Mouse (Mus musculus): ENCODE measurements around the gene Draxin. TPM values are rescaled to one million over a fixed set of nuclear protein-coding genes. Genes with fewer than 3 reads are reported as not detected.
A peak's percentile ranks its signal among the peaks of the same experiment; 100 is the strongest.

The Draxin gene
- total and polyA plus RNA-seq, 3 experiments, result 0.04 TPM; not detected in 2

GRCm38 (mm10) chr4:148117392-148117791 is 13.1 kb downstream of the Draxin start:
- in situ Hi-C loops (cut with MboI; ENCODE audit: low pct_ligation_motif_present, low pct_unique_long_range_greater_than_20kb, low sequenced_read_pairs) (loop anchor here (5.0 kb wide), 1 partner anchor 35 kb away; the partner anchor contains the start of gene Fbxo6), dilution Hi-C loops (cut with MboI; ENCODE audit: extremely low pct_ligation_motif_present, extremely low pct_unique_long_range_greater_than_20kb, low sequenced_read_pairs) (no loop called here)
- DNase-seq (ENCODE audit: extremely low read depth), result no peak
- Histone ChIP-seq H3K9me3 (replicated peaks; ENCODE audit: low read length) (peaks cover 8% of the 10 kb centered on the region), H3K27me3 (replicated peaks) (peaks cover 61% of the 10 kb centered on the region), H3K4me3 (replicated peaks in 1 of 3; ENCODE audit: low read depth in 2 of 3, low read length in 2 of 3, poor library complexity in 1 of 3) (no peak overlapping the region), H3K9ac (ENCODE audit: insufficient read depth, low read depth) (no peak overlapping the region), H3K36me3 (replicated peaks in 1 of 2; ENCODE audit: control insufficient read depth in 1 of 2, insufficient read depth in 1 of 2, low read length in 1 of 2) (no peaks in the 10 kb centered on the region), H3K4me2 (ENCODE audit: insufficient read depth, low read depth, poor library complexity, severe bottlenecking) (no peak overlapping the region), H3K4me1 (ENCODE audit: control insufficient read depth in 1 of 2, insufficient read depth in 2 of 2) (peaks cover 3 to 9% of the 10 kb centered on the region in 2 experiments; a peak in 2 of 4 replicates), H3K79me2 (replicated peaks; ENCODE audit: control insufficient read depth, extremely low read depth, insufficient read depth, poor library complexity, severe bottlenecking) (no peaks in the 10 kb centered on the region), H3K27ac (ENCODE audit: insufficient read depth, low read depth) (no peak overlapping the region)
- TF ChIP-seq CTCF (conservative IDR thresholded peaks at IDR 0.05 in 1 of 2, IDR thresholded peaks at IDR 0.05 in 1 of 2; ENCODE audit: low read depth in 2 of 2, low read length in 2 of 2) (peak; percentile 33 to 38; a peak in 2 of 4 replicates), POLR2AphosphoS2 (IDR thresholded peaks at IDR 0.05; ENCODE audit: low read depth, low read length) (no peak)

GRCm38 (mm10) chr4:148116657-148117056 is 13.8 kb downstream of the Draxin start:
- dilution Hi-C loops (cut with MboI; ENCODE audit: extremely low pct_ligation_motif_present, extremely low pct_unique_long_range_greater_than_20kb, low sequenced_read_pairs), result no loop called here

GRCm38 (mm10) chr4:148115467-148115866 is 15.0 kb downstream of the Draxin start:
- dilution Hi-C loops (cut with MboI; ENCODE audit: extremely low pct_ligation_motif_present, extremely low pct_unique_long_range_greater_than_20kb, low sequenced_read_pairs) (no loop called here), in situ Hi-C loops (cut with MboI; ENCODE audit: low pct_ligation_motif_present, low pct_unique_long_range_greater_than_20kb, low sequenced_read_pairs) (loop anchor here (5.0 kb wide), 1 partner anchor 37 kb away; the partner anchor contains the start of gene Fbxo6)
- Histone ChIP-seq H3K4me2 (ENCODE audit: insufficient read depth, low read depth, poor library complexity, severe bottlenecking) (peak overlapping the region; percentile 18; the same call in 1 of the 2 replicates), H3K9me3 (replicated peaks; ENCODE audit: low read length) (peaks cover 8% of the 10 kb centered on the region), H3K27ac (ENCODE audit: insufficient read depth, low read depth) (no peak overlapping the region), H3K4me3 (replicated peaks in 1 of 3; ENCODE audit: low read depth in 2 of 3, low read length in 2 of 3, poor library complexity in 1 of 3) (no peak overlapping the region), H3K4me1 (ENCODE audit: control insufficient read depth in 1 of 2, insufficient read depth in 2 of 2) (peaks cover 3 to 9% of the 10 kb centered on the region in 2 experiments; a peak in 2 of 4 replicates), H3K79me2 (replicated peaks; ENCODE audit: control insufficient read depth, extremely low read depth, insufficient read depth, poor library complexity, severe bottlenecking) (no peaks in the 10 kb centered on the region), H3K36me3 (replicated peaks in 1 of 2; ENCODE audit: control insufficient read depth in 1 of 2, insufficient read depth in 1 of 2, low read length in 1 of 2) (no peaks in the 10 kb centered on the region), H3K9ac (ENCODE audit: insufficient read depth, low read depth) (no peak overlapping the region; the same call in 1 of the 2 replicates), H3K27me3 (replicated peaks) (peaks cover 57% of the 10 kb centered on the region)
- TF ChIP-seq MYC (IDR thresholded peaks at IDR 0.05; ENCODE audit: low read depth, low read length), result no peak
- no peak for TF ChIP-seq SIN3A (IDR thresholded peaks at IDR 0.05; ENCODE audit: low read length)
- no peak for TF ChIP-seq CHD2 (IDR thresholded peaks at IDR 0.05; ENCODE audit: low read length)
- TF ChIP-seq MXI1 (IDR thresholded peaks at IDR 0.05; ENCODE audit: low read depth, low read length), result no peak
- TF ChIP-seq RCOR1 (conservative IDR thresholded peaks at IDR 0.05; ENCODE audit: low read depth, low read length), result no peak
- peak in 1 of 2 experiments; percentile 71; a peak in 2 of 4 replicates for TF ChIP-seq CTCF (conservative IDR thresholded peaks at IDR 0.05 in 1 of 2, IDR thresholded peaks at IDR 0.05 in 1 of 2; ENCODE audit: low read depth in 2 of 2, low read length in 2 of 2)
- no peak for TF ChIP-seq GABPA (IDR thresholded peaks at IDR 0.05; ENCODE audit: insufficient replicate concordance, low read depth, low read length)
- no peak for TF ChIP-seq USF1 (IDR thresholded peaks at IDR 0.05; ENCODE audit: low read depth, low read length)
- no peak for TF ChIP-seq ZKSCAN1 (IDR thresholded peaks at IDR 0.05; ENCODE audit: borderline replicate concordance, low read depth, low read length)
- no peak for TF ChIP-seq POLR2AphosphoS2 (IDR thresholded peaks at IDR 0.05; ENCODE audit: low read depth, low read length)
- peak; percentile 15 for TF ChIP-seq RAD21 (IDR thresholded peaks at IDR 0.05; ENCODE audit: low read depth, low read length)
- no peak for TF ChIP-seq ZNF384 (IDR thresholded peaks at IDR 0.05; ENCODE audit: low read depth, low read length)
- TF ChIP-seq SMC3 (IDR thresholded peaks at IDR 0.05; ENCODE audit: low read depth, low read length), result peak; percentile 65
- TF ChIP-seq ZC3H11A (IDR thresholded peaks at IDR 0.05; ENCODE audit: low read depth, low read length), result no peak
- no peak for TF ChIP-seq POLR2A (IDR thresholded peaks at IDR 0.05; ENCODE audit: low read depth, low read length)
- TF ChIP-seq PAX5 (IDR thresholded peaks at IDR 0.05; ENCODE audit: low read length), result no peak
- TF ChIP-seq MAZ (IDR thresholded peaks at IDR 0.05; ENCODE audit: low read depth, low read length), result 0 out of 2 replicates have a peak, but pooled peaks have one; percentile 40
- TF ChIP-seq USF2 (conservative IDR thresholded peaks at IDR 0.05; ENCODE audit: low read depth, low read length), result no peak
- DNase-seq (ENCODE audit: extremely low read depth), result peak; percentile 29

More at GRCm38 (mm10) chr4:148116657-148117056, 13.8 kb downstream of the Draxin start:
- Histone ChIP-seq H3K4me3 (replicated peaks in 1 of 3; ENCODE audit: low read depth in 2 of 3, low read length in 2 of 3, poor library complexity in 1 of 3) (no peak overlapping the region), H3K27me3 (replicated peaks) (peaks cover 60% of the 10 kb centered on the region), H3K27ac (ENCODE audit: insufficient read depth, low read depth) (no peak overlapping the region), H3K4me2 (ENCODE audit: insufficient read depth, low read depth, poor library complexity, severe bottlenecking) (no peak overlapping the region), H3K79me2 (replicated peaks; ENCODE audit: control insufficient read depth, extremely low read depth, insufficient read depth, poor library complexity, severe bottlenecking) (no peaks in the 10 kb centered on the region), H3K9me3 (replicated peaks; ENCODE audit: low read length) (peaks cover 8% of the 10 kb centered on the region), H3K4me1 (ENCODE audit: control insufficient read depth in 1 of 2, insufficient read depth in 2 of 2) (peaks cover 3 to 9% of the 10 kb centered on the region in 2 experiments; a peak in 2 of 4 replicates), H3K9ac (ENCODE audit: insufficient read depth, low read depth) (no peak overlapping the region), H3K36me3 (replicated peaks in 1 of 2; ENCODE audit: control insufficient read depth in 1 of 2, insufficient read depth in 1 of 2, low read length in 1 of 2) (no peaks in the 10 kb centered on the region)
- in situ Hi-C loops (cut with MboI; ENCODE audit: low pct_ligation_motif_present, low pct_unique_long_range_greater_than_20kb, low sequenced_read_pairs), result loop anchor here (5.0 kb wide), 1 partner anchor 36 kb away; the partner anchor contains the start of gene Fbxo6
- DNase-seq (ENCODE audit: extremely low read depth), result peak; percentile 17
- TF ChIP-seq TBP (conservative IDR thresholded peaks at IDR 0.05; ENCODE audit: low read depth, low read length) (no peak), UBTF (IDR thresholded peaks at IDR 0.05; ENCODE audit: low read depth, low read length) (no peak), MYC (IDR thresholded peaks at IDR 0.05; ENCODE audit: low read depth, low read length) (no peak), CTCF (conservative IDR thresholded peaks at IDR 0.05 in 1 of 2, IDR thresholded peaks at IDR 0.05 in 1 of 2; ENCODE audit: low read depth in 2 of 2, low read length in 2 of 2) (peak; percentile 15 to 47; a peak in 2 of 4 replicates), RAD21 (IDR thresholded peaks at IDR 0.05; ENCODE audit: low read depth, low read length) (peak; percentile 7)
